Mouse (Mus musculus): ENCODE measurements around the gene Gm49510. TPM values are rescaled to one million over a fixed set of nuclear protein-coding genes. Genes with fewer than 3 reads are reported as not detected.

The Gm49510 gene
- polyA plus RNA-seq, 1 experiment, result not detected

DNA sequence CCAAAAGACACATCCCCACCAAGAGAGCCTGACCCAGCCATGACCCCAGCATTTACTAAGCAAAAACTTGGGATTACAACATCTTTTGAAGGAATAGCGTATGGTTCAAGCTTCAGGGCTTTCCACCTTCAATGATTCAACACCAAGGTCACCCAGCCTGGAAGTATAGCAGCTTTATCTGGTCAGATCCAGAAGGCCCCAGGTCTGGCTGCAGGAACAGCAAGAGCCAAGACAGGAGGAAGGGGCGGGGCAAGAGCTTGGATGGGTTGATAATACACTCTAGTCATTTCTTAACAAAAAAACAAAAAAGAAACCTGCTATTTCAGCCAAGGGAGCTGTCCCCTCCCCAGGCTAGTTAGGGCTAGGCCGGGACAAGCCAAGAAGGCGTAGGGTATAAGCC lies 2.0 kb upstream of the Gm49510 start:
- Histone ChIP-seq H3K9ac (ENCODE audit: low read depth, poor library complexity, severe bottlenecking) (no peak overlapping the region), H3K4me3 (ENCODE audit: low read depth, low read length) (peak overlapping the region; percentile 12; the same call in 1 of the 2 replicates), H3K36me3 (ENCODE audit: control insufficient read depth, insufficient read depth, low read length, poor library complexity, severe bottlenecking) (no peaks in the 10 kb centered on the region), H3K27me3 (ENCODE audit: control insufficient read depth, insufficient read depth, low read length, poor library complexity, severe bottlenecking) (no peaks in the 10 kb centered on the region), H3K9me3 (replicated peaks; ENCODE audit: control insufficient read depth, insufficient read depth, low read length, poor library complexity, severe bottlenecking) (no peaks in the 10 kb centered on the region), H3K27ac (ENCODE audit: insufficient read depth, low read length) (peak overlapping the region; percentile 64), H3K4me1 (ENCODE audit: control insufficient read depth, insufficient read depth, low read length) (peaks cover 6% of the 10 kb centered on the region)
- TF ChIP-seq EP300 (IDR thresholded peaks at IDR 0.05; ENCODE audit: insufficient read depth, low read depth, low read length) (0 out of 2 replicates have a peak, but pooled peaks have one; percentile 40), POLR2A (IDR thresholded peaks at IDR 0.05; ENCODE audit: insufficient read depth, low read length) (no peak)

DNA sequence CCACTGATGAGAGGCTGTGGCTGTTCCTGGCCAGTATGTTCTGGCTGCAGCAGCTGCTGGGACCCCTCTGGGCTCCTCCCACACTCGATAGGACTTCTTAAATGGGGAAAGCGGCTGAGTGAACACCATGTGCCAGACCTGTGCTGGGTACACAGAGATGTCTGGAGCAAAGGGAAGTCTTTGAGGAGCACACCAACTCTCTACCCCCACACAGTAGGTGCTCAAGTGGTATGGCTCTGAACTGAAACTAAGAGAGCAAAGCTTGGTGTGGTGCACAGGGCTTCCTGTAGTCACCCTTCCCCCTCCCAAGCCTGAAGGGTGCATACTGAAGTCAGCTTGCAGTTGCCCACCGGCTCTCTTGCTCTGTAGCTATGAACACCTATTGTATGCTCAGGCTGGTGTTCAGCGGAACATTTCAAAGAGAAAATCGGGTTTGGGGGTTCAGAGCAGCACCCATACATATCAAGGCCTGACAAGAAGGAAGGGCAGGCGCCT lies 913 bp upstream of the Gm49510 start:
- TF ChIP-seq CTCF (IDR thresholded peaks at IDR 0.05; ENCODE audit: low read depth, low read length) (no peak), EP300 (IDR thresholded peaks at IDR 0.05; ENCODE audit: insufficient read depth, low read depth, low read length) (no peak)
- no peaks in the 10 kb centered on the region for H3K9me3 ChIP-seq (replicated peaks; ENCODE audit: control insufficient read depth, insufficient read depth, low read length, poor library complexity, severe bottlenecking)
- H3K9ac ChIP-seq (ENCODE audit: low read depth, poor library complexity, severe bottlenecking), result no peak overlapping the region
- no peak overlapping the region; the same call in 1 of the 2 replicates for H3K4me3 ChIP-seq (ENCODE audit: low read depth, low read length)
- H3K4me1 ChIP-seq (ENCODE audit: control insufficient read depth, insufficient read depth, low read length), result peaks cover 6% of the 10 kb centered on the region
- H3K27ac ChIP-seq (ENCODE audit: insufficient read depth, low read length), result no peak overlapping the region
- no peaks in the 10 kb centered on the region for H3K36me3 ChIP-seq (ENCODE audit: control insufficient read depth, insufficient read depth, low read length, poor library complexity, severe bottlenecking)
- no peaks in the 10 kb centered on the region for H3K27me3 ChIP-seq (ENCODE audit: control insufficient read depth, insufficient read depth, low read length, poor library complexity, severe bottlenecking)

DNA sequence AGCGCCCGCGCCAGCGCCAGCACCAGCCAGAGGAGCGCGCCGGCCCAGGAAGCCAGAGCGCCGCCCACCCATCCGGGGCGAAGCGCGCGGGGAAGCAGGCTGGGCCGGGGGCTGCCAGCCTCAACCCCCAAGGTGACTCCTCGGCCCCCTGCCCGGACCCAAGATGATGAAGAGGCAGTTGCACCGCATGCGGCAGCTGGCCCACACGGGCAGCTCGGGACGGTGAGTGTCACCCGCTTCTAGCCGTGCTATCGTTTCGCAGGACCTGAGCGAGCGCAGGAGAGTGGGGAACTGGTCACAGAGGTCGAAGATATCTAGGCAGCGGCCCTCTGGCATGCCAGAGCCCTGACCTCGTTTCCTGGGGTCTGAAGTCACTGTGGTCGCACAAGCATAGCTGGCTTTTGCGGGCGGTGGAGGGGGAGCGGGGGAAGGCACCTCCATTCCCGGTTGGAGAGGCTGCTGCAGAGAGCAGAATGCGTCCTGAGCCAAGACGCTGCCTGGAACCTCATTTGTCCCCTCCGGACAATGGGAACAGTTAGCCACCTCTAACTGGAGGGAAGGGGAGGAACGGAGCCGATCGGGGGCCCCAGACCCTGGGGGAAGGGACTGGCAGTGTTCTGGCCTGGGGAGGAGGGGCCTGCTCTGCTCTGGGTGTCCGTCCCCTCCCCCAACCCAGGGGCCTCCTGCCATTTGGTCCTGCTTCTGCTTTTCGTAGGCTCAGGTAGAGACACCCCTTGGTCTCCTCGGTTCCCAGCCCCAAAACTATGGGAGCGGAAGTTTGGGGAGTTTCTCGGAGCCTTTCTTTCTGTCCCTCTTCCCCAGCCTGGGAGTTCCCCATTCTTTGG lies 495 bp downstream of the Gm49510 start, which contains the start of gene Sh3bp1:
Sh3bp1 (plus strand) TSS at position 29 of the 845 bp plus-strand sequence.
- Histone ChIP-seq H3K36me3 (ENCODE audit: control insufficient read depth, insufficient read depth, low read length, poor library complexity, severe bottlenecking) (no peaks in the 10 kb centered on the region), H3K9me3 (replicated peaks; ENCODE audit: control insufficient read depth, insufficient read depth, low read length, poor library complexity, severe bottlenecking) (no peaks in the 10 kb centered on the region), H3K4me1 (ENCODE audit: control insufficient read depth, insufficient read depth, low read length) (peaks cover 6% of the 10 kb centered on the region), H3K27ac (ENCODE audit: insufficient read depth, low read length) (no peak within 1 kb of the TSS), H3K4me3 (ENCODE audit: low read depth, low read length) (peak within 1 kb of the TSS; percentile 79), H3K27me3 (ENCODE audit: control insufficient read depth, insufficient read depth, low read length, poor library complexity, severe bottlenecking) (no peaks in the 10 kb centered on the region), H3K9ac (ENCODE audit: low read depth, poor library complexity, severe bottlenecking) (peak within 1 kb of the TSS; percentile 45)
- no peak for TF ChIP-seq EP300 (IDR thresholded peaks at IDR 0.05; ENCODE audit: insufficient read depth, low read depth, low read length)
- no peak for TF ChIP-seq POLR2A (IDR thresholded peaks at IDR 0.05; ENCODE audit: insufficient read depth, low read length)
- TF ChIP-seq CTCF (IDR thresholded peaks at IDR 0.05; ENCODE audit: low read depth, low read length), result no peak

DNA sequence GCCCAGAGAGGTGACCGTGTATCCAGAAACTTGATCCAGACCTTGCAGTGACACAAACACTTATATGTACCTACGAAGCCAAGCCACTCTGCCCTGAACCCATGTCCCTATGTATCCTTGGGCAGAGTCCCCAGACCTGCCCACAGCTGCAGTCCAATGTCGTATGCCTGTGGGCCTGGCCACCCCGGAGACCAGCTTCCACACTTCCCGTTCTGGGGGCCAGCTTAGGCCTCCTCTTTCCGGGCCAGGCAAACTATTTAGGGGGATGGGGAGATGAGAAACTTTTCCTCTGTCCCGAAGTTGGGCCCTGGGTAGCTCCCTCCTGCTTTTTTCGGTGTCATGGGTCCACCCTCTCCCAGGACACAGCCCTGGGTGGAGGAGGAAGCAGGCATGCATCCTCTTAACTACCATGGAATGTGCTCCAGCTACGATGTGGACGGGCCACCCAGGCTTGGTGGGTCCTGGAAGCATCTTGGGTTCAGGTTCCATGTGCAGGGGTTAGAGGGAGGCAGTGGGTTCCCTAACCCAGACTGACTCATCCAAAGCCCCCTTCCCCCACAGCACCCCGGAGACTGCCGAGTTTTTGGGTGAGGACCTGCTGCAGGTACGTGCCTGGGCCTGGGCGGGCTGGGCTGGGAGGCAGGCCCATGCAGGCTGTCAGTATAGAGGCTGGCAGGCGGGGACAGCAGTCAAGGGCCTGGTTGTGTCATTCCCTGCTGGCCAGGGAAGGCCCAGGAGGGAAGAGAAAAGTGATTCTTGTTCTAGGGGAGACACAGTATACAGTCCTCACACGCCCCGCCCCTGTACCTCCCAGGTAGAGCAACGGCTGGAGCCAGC lies 1.3 kb downstream of the Gm49510 start:
- Histone ChIP-seq H3K9me3 (replicated peaks; ENCODE audit: control insufficient read depth, insufficient read depth, low read length, poor library complexity, severe bottlenecking) (no peaks in the 10 kb centered on the region), H3K9ac (ENCODE audit: low read depth, poor library complexity, severe bottlenecking) (peak overlapping the region; percentile 45), H3K4me3 (ENCODE audit: low read depth, low read length) (peak overlapping the region; percentile 79), H3K36me3 (ENCODE audit: control insufficient read depth, insufficient read depth, low read length, poor library complexity, severe bottlenecking) (no peaks in the 10 kb centered on the region), H3K27ac (ENCODE audit: insufficient read depth, low read length) (no peak overlapping the region), H3K27me3 (ENCODE audit: control insufficient read depth, insufficient read depth, low read length, poor library complexity, severe bottlenecking) (no peaks in the 10 kb centered on the region), H3K4me1 (ENCODE audit: control insufficient read depth, insufficient read depth, low read length) (peaks cover 6% of the 10 kb centered on the region)
- TF ChIP-seq CTCF (IDR thresholded peaks at IDR 0.05; ENCODE audit: low read depth, low read length), result no peak
- no peak for TF ChIP-seq POLR2A (IDR thresholded peaks at IDR 0.05; ENCODE audit: insufficient read depth, low read length)
- TF ChIP-seq EP300 (IDR thresholded peaks at IDR 0.05; ENCODE audit: insufficient read depth, low read depth, low read length), result no peak

DNA sequence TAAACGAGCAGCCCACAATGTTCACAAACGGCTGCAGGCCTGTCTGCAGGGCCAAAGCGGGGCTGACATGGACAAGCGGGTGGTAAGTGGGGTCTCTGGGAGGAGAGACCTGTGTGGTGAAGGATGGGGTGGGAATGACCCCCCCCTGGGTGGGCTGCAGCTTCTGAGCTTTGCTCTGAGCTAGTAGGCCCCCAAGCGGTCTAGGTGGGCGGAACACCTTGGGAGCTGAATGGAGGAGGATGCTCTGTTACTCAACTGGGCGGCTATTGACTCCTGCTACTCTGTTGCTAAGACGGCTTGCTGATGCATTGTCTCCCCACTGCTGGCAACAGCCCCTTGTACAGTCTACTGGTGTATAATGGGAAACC lies 1.9 kb downstream of the Gm49510 start:
- TF ChIP-seq EP300 (IDR thresholded peaks at IDR 0.05; ENCODE audit: insufficient read depth, low read depth, low read length) (no peak), POLR2A (IDR thresholded peaks at IDR 0.05; ENCODE audit: insufficient read depth, low read length) (no peak), CTCF (IDR thresholded peaks at IDR 0.05; ENCODE audit: low read depth, low read length) (peak; percentile 52)
- no peaks in the 10 kb centered on the region for H3K36me3 ChIP-seq (ENCODE audit: control insufficient read depth, insufficient read depth, low read length, poor library complexity, severe bottlenecking)
- H3K9ac ChIP-seq (ENCODE audit: low read depth, poor library complexity, severe bottlenecking), result no peak overlapping the region
- no peak overlapping the region for H3K27ac ChIP-seq (ENCODE audit: insufficient read depth, low read length)
- H3K4me1 ChIP-seq (ENCODE audit: control insufficient read depth, insufficient read depth, low read length), result peaks cover 4% of the 10 kb centered on the region
- H3K9me3 ChIP-seq (replicated peaks; ENCODE audit: control insufficient read depth, insufficient read depth, low read length, poor library complexity, severe bottlenecking), result no peaks in the 10 kb centered on the region
- H3K4me3 ChIP-seq (ENCODE audit: low read depth, low read length), result peak overlapping the region; percentile 79; the same call in 1 of the 2 replicates
- H3K27me3 ChIP-seq (ENCODE audit: control insufficient read depth, insufficient read depth, low read length, poor library complexity, severe bottlenecking), result no peaks in the 10 kb centered on the region

Measured in ES-Bruce4 (cell line).